Mouse (Mus musculus): ENCODE measurements at regions not wholly inside any gene's neighbourhood (a gene's known extent, or its start where the extent isn't known, plus 50 kb on each side); places are given as distances from the start of the nearest gene placed in this dataset.
A peak's percentile ranks its signal among the peaks of the same experiment; 100 is the strongest.

DNA sequence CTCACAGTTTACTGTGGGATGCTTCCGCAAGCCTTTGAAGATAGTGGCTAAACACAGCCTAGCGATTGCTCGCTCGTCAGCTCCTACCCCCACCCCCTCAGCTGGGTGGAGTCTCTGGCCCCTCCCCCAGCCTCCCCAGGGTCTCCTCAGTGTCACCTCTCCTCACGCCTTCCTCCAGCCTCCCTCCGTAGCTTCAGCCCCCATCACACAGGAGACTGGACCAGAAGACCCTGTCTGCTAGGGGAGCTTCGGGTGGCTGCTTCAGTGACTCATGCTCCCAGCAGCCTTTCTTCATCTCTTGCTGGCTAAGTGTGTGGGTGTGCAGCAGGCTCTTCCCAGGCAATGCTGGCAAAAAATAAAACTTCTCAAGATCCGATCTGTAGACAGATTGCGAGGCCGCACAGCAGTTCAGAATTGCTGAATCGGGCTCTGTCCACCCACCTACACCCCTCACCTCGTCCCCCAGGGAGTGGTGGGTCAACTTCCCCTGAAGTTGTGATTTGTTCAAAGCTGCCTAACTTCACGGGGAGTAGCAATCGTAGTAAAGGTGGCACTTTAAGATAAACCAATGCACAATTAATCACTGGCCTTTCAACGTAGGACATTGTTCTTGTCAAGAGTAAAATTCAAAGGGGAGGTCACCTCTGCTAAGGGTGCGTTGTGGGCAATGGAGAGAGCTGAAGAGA, 61.2 kb upstream of the Ankrd28 start:
- DNase-seq, result peak; percentile 47

DNA sequence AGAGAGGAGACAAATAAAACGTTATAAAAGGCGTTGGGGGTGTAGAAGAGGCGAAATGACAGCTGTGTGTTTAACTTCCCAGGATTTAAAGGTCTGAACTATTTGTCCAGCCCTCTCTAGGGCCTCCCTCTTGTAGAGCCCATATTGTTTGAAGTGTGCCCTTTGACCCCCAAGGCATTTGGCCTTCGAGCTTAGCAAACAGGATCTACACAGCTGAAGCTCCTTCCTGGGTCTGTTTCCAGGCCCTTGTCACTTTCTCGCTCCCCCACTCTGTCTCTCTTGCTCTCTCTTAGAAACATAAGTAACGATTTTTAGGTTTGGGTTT, 61.7 kb upstream of the Ankrd28 start:
- no peak for DNase-seq

DNA sequence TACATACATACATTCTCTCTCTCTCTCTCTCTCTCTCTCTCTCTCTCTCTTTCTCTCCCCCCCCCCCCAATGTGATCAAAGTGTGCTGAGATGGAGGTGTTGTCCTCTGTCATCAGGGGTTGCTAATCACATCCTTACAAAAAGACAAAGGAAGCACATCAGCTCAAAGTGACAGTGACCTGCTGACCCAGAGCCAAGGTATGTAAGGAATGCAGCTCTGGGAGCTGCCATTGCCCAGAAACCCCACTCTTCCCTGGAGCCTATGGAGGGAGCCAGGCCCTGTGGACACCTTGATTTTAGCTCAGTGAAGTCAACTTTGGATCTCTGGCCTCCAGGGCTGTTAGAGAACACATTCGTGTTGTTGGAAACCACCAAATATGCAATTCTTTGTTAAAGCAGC, 66.0 kb upstream of the Ankrd28 start:
- DNase-seq, result no peak

DNA sequence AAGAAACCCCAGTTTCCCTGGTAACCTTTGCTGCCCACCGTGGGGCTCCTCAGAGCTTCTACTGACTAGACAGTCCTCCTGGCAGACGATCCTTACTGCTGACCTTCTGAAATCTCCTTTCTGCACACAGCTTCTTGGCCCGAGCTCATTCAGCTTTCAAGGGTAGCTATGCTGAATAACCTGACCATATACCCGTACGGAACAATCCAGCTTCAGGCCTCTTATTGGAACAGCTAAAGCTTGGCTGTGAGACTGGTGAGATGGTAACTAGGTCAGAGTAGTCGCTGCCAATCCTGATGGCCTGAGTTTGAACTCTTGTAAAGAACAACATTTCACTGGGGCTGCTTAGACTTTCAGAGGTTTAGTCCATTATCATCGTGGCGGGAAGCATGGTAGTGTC, 69.1 kb upstream of the Ankrd28 start:
- DNase-seq, result no peak

DNA sequence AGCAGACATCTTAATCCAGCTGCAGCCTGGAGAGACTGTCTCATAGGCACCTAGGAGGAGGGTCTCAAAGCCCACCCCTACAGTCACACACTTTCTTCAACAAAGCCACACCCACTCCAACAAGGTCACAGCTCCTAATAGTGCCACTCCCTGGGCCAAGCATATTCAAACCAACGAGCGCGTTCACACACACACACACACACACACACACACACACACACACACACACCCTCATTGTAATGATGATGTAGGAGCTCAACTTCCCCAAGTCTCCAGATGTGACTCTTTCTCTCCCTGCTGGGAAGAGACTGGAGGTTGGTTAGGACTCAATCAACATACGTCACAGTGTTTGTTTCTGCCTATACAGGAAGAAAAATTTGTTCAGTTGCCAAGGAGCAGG, 69.5 kb upstream of the Ankrd28 start:
- no peak for DNase-seq

DNA sequence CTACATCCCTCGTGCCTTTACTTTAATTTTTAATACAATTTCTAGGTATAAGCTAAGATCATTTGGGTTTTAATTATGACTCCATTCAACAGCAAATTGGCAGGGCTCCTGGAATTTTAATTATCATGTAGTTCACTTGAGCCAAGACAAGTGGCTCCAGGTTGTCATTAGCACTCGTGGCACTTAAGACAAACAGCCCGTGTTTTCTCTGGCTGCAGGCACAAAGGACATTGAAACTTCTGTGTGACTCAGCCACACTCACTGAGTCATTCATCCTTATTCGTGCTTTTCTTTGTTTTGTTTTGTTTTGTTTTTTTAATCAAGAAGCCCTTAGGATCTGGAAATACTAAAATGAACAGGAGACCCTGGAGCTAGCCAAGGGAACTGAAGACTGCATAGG, 71.5 kb upstream of the Ankrd28 start:
- no peak for DNase-seq

DNA sequence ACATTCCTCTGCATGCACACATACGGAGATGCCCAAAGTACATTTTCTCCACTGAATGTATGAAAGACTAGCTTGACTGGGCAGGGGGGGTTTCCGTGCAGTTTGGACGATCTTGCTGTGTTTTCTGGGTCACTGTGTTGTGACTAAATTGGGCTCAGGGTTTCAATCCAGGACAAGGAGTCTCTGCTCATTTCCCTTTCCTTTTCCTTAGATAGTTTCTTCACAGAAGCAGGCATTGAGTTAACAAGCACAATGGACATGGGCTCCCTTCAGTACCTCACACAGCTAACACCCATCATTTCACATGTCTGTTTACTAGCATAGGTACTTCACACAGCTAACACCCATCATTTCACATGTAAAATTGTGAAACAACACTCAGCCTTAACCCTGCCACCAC, 73.2 kb upstream of the Ankrd28 start:
- DNase-seq, result no peak

DNA sequence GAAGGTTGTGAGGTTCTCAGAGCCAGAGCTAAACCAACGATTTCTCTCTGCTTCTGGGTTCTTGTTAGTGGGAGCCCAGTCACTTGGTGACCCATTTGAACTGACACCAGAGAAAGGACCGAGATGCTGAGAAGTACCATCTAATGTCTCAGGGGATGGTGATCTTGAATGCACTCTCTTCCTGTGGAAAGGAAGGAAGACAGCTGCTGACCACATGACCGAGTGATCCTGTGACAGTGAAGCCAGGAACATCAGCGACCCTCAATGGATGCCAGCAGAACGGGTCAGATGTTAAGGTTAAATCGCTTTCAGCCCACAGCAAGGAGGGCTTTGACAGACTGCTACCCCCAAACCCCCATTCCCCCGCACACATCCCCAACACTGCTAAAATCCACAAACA, 78.1 kb upstream of the Ankrd28 start:
- DNase-seq, result no peak

DNA sequence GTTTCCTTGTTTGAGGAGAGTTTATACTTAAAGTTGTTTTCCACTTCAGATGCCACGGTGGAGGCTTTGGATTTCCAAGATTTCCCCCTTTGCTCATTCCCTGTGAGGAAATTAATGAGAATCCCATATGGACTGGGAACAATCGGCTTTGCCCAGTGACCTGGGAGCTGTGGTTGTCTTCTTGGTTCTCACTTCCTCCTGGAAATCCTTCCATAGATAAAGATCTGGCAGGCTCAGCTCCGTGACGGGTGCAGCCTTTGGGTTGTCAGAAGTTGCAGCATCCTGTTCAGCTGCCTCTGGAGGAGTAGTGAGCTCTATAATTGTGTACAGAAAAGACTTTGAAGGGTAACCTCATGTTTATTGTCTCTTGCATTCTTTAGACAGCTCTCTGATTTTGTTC, 78.8 kb upstream of the Ankrd28 start:
- DNase-seq, result no peak

DNA sequence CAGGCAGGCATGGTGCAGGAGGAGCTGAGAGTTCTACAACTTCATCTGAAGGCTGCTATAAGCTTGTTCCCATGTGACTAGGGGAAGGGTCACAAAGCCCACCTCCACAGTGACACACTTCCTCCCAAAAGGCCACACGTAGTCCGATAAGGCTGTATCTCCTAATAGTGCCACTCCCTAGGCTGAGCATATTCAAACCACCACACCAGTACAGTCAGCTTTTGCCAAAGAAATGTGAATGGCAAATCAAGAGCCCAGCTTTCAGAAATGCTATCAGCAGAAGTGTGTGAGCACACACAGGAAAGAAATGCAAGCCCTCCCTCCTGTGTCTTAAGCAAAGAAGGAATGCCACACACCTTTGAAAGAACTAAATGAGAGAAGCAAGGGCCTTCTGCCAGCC, 80.4 kb upstream of the Ankrd28 start:
- DNase-seq, result no peak

DNA sequence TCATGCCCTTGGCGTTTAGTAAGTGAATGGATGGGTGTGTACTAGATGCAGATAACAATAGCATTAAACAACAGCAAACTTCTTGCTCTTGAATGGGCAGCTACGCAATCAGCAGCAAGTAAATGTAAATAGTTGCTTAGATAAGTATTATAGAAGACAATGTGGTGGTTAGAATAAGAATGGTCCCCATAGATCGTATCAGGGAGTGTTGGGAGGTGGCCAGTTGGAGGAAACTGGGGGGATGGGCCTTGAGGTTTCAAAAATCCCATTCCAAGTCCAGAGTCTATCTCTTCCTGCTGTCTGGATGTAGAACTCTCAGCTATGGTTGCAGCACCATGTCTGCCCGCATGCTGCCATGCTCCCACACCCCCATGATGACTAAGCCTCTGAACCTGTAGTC, 88.0 kb upstream of the Ankrd28 start:
- no peak for DNase-seq

DNA sequence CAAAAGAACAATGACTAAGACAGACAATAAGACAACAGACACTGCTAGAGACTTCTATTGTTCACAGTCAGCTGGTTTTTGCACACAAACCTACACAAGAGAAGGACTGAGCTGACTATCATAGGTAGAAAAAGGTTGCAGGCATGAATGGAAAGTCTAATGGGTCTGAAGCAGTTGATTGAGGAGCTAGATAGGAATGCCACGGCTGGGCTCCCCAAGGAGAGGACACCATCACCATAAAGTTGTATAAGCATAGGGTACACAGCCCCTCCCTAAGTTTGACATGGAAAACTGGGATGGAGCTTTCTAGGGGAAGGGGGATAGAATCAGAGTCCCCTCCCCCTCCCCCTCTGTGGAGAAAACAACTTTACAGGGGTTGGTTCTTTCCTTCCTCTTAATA, 88.5 kb upstream of the Ankrd28 start:
- no peak for DNase-seq

DNA sequence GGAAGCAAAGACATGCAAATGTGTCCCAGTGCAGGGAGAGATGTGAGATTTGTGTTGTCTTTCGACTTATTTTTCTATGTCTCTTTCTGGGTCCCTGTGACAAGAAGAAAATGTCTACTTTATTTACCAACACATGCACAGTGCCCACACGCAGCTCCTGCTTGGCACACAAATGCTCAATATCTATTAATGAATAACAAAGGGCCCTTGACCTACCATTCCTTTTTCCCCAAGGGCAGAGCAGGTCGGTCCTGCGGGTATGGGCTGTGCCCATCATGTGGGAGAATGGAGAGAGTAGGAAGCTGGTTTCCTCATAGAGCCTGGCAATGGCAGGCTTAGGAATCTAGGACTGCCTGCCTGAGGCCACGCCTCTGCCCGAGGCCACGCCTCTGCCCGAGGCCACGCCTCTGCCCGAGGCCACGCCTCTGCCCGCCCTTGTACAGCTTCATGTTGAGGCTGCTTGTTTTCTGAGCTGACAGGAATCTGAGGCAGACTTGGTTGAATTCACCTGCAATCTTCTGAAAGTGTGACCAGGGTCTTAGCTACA, 98.8 kb upstream of the Ankrd28 start:
- DNase-seq, result peak; percentile 16

DNA sequence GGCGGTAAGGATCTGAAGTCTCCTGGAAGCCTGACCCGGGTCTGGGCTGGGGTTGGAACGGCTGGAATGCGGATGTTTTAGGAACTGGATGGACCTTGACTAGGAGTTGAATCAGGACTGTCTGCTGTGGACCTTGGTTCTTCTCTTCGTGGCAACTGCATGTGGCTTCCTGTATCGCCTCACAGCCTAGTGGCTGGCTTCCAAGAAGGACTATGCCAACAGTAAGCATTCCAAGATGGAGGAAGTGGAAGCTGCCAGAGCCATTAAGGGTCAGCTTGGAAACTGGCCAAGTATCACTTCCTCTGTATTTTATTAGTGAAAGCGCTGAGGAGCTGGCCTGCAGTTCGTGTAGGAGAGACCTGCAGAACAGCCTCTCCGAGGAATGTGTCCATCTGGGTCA, 98.4 kb upstream of the Galnt15 start:
- DNase-seq, result peak; percentile 13

DNA sequence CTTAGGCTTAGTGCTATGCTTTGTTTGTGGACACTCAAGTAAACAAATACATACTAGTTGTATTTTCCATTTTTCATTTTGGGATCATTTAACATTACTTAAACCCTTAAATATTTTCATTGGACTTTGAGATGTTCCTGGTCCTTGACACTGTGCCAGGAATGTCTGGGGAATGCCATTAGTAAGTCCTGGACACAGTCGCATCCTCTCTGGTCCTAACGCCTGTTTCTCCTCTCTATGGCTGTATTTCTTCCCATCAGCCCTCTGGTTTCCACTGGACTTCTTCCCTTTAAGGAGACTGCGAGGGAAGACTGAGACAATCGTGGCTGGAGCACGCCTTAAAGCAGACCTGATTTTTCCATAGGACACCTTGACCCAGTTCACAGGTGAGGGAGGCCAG, 96.8 kb upstream of the Galnt15 start:
- DNase-seq, result no peak

DNA sequence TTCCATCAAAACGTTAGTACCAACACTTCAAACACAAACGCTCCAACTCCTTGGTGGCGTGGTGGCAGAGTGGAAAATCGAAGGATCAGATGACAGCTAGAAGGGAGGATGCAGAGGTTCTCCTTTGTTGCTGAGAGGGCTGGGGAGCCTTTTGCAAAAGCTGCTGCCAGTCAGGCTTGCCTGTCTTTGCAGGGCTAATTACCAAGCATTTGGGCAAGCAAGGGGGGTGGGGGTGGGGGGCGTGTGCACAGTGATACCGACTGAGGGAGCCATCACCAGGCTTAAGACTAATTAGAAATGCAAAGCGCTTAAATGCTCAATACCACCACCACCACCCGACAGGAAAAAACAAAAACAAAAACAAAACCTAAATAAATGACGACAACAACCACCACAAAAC, 95.3 kb upstream of the Galnt15 start:
- no peak for DNase-seq

DNA sequence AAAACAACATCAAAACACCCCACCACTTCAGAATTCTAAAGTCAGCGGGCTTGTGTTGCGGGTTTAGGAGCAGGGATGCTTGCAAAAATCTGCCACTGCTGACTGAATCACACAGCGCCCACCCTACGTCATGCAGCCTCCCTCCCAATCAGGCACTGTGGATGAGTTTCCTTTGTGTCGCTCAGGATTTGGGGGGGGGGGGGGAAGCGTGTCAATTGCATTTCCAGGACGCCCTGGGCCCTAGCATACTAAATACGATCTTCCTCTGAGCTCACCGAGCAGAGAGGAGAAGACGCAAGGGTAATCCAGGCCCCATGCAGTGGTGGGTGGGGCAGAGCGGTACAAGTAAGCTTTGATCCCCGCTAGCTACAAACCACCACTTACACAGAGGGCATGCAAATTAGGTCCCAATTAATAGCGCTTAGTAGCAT, 94.9 kb upstream of the Galnt15 start:
- peak; percentile 38 for DNase-seq

DNA sequence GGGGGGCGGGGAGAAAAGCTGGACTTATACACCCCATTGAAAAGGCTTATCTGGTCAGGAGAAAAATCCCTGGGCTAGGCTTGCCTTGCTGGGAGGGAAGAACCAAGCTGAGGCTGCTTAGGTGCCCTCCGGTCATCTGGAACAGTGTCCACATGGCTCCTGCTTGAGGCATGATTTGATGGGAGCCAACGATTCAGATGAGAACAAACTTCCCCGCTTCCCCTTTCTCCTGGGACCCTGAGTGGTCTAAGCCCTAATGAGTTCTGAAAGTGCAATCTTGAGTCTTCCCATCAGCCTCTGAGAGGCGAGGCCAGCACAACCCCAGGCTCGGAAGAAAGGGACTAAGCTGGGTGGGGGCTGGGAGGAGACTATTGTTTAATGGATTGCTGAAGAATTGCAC, 94.5 kb upstream of the Galnt15 start:
- no peak for DNase-seq

DNA sequence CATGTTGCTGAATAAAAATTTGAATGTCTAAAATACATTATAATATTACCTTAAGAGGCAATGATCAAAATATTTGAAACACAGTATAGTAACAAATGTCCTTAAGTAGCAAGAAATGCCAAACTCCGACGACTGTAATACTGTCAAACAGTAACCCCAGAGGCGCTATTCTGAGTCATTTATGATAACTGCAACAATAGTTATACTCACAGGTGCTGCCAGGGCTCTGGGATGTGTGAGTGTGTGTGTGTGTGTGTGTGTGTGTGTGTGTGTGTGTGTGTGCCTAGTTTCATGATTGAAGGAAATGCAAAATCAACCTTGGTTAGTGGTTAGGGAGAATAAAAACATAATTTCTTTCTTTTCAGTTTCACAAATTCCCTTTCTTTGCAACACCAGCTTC, 94.0 kb upstream of the Galnt15 start:
- no peak for DNase-seq

DNA sequence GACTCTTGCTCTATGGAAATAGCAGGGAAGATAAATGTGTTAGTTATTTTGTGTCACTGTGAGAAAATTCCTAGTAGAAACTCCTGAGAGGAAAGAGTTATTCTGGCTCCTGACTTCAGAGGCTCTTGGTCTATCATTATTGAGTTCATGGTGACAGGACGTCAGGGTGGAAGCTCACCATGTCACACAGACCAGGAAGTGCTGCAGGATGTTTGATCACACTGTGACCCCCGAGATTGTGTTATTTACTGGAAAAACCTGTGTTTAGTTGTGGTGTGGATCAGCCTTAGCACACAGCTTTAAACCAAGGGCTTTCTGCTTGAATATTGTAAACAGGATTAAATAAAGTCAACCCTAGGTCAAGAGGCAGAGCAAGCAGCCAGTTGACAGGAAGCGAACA, 93.4 kb upstream of the Galnt15 start:
- DNase-seq, result no peak

DNA sequence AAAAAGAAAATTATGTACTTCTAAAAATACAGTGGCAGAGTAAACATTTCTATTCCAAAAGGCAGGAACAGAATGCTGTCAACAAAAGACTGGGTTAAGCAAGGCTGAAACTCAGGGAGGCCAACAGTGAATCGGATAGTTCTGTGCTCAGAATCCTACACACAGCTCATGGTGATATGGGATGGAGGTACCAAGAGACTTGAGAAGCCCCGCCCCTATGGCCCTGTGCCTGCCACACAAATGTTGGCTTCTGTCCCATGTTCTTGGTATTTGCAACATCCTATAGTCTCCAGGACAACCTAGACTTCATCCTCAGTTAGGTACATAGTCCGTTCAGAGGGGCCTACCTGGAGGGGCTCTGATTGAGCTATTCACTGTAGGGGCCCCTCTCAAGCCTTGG, 92.2 kb upstream of the Galnt15 start:
- no peak for DNase-seq

DNA sequence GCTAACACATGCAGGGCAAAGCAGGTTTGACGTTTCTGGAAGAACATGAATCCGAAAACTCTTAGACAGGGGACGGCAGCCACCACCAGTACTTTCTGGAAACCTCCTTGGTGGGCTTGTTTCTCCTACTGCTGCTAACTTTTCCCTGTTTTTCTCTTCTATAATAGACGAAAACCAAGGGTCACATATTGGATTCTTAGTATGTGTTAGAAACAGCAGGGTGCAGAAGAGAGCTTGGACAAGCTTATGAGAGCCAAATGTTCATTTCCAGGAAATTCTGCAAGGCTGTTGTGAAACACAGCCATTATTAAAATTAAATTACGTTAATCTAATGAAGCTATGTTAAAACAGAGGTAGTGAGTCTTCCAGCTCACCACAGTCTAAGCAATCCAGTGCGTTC, 87.9 kb upstream of the Galnt15 start:
- DNase-seq, result no peak

DNA sequence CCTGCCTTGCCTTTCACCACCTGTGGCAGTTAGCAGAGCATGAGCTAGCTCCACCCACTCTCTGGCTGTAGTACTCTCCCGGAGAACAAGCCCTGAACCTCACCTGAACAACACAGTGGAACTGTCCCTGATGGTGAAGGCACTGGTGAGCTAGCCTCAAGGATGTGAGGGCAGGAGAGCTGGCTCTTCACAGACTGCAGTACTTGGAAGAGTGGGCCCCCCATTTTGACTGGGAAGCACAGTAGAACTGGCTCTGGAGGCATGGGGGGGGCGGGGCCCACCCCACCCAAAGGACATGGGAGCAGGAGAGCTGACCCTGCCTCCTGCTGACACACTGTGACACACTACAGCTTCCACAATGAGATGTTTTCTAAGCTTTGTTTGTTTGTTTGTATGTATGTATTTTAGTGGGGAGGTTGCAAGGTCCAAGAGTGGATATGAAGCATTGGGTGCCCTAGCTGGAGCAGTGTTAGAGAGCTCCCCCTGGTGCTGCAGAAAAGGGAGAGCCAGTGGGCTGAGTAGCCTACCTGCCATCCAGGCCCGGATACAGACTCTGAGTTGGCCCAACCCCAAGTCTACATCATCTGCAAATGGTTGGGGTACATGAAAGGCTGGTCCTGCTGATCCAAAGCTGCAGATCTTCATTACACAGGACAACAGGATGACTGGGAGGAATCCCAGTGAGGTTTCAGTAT, 86.4 kb upstream of the Galnt15 start:
- no peak for DNase-seq

DNA sequence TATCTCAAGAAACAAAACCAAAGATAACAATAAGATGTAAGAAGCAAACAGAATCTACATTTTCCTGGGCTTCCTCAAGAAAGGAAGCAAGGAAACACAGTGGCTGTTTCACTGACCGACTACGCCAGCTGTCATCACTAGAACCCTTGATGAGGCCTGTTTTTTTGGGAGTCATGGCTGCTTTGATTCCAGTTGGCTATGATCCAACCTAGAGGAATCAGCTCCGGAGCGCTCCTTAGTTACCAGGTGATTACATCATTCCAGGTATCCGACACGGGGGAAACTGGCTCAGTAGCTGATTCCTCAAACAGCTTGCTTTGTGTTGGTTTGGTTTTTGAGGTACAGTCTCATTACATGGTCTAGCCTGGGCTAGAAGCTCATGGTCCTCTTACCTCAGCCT, 84.1 kb upstream of the Galnt15 start:
- DNase-seq, result no peak

DNA sequence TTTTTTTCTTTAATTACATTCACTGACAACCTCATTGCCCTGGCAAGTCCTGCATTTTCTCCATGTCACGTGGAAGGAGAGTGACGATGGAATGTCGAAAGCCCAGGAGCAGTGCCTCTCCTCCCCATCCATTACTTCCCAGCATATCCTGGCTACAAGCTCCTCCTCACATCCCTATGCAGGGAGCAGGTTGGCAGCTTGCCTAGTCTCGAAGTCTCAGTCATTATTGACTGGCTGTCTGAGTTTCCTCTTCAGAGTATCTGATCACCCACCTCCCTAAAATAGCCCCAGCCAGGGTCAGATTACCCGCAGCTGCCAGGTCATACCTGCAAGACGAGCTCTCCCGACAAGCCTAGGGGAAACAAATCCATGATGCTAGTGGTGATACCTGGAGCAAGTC, 83.7 kb upstream of the Galnt15 start:
- no peak for DNase-seq

Measured in liver (tissue).